Mouse (Mus musculus) midbrain, embryonic 10.5 days (tissue): ENCODE results near the gene Ldb1. TPM values are rescaled to one million over a fixed set of nuclear protein-coding genes. Genes with fewer than 3 reads are reported as not detected.

Experiments
- DNase-seq: peaks from one replicate; pipeline ENCODE4 v3.0.0-alpha.2; 2017; ENCODE audit warnings: low spot score
- H3K27ac ChIP-seq: fragments of 300-500 bp; sonication (generic); replicated peaks from 2 replicates; pipeline ENCODE4 v1.5.1; 2016; ENCODE audit warnings: mild to moderate bottlenecking
- H3K27me3 ChIP-seq: fragments of 300-500 bp; sonication (generic); 2 replicates; pipeline ENCODE4 v1.6.1; 2016; ENCODE audit warnings: low read depth, mild to moderate bottlenecking; ENCODE audit not compliant: poor library complexity, severe bottlenecking
- H3K36me3 ChIP-seq: fragments of 300-500 bp; sonication (generic); 2 replicates; pipeline ENCODE4 v1.6.1; 2016; ENCODE audit warnings: mild to moderate bottlenecking, moderate library complexity
- H3K4me1 ChIP-seq: fragments of 300-500 bp; sonication (generic); 2 replicates; pipeline ENCODE4 v1.6.1; 2016
- H3K4me3 ChIP-seq: fragments of 300-500 bp; sonication (generic); 2 replicates; pipeline ENCODE4 v1.5.1; 2016; ENCODE audit warnings: mild to moderate bottlenecking, moderate library complexity
- H3K9me3 ChIP-seq: fragments of 300-500 bp; sonication (generic); replicated peaks from 2 replicates; pipeline ENCODE4 v1.6.1; 2016; ENCODE audit warnings: mild to moderate bottlenecking
- WGBS: fragments of 180-500 bp; shearing (Covaris S2); methylation state at CpG from one replicate; pipeline ENCODE4 v1.1.7; 2016; 5-methylcytosine and 5-hydroxymethylcytosine counted together
- polyA plus RNA-seq: library from polyadenylated mRNA; unstranded; fragments of >200 nt; fragmentation: Nextera tagmentation; extraction: Ambion mirVana; gene quantifications from 2 replicates; pipeline ENCODE4 v1.2.1, GENCODE M21; 2016

Gene Ldb1
- polyA plus RNA-seq, 1 experiment from 2014 or later: 79.2 TPM

DNA sequence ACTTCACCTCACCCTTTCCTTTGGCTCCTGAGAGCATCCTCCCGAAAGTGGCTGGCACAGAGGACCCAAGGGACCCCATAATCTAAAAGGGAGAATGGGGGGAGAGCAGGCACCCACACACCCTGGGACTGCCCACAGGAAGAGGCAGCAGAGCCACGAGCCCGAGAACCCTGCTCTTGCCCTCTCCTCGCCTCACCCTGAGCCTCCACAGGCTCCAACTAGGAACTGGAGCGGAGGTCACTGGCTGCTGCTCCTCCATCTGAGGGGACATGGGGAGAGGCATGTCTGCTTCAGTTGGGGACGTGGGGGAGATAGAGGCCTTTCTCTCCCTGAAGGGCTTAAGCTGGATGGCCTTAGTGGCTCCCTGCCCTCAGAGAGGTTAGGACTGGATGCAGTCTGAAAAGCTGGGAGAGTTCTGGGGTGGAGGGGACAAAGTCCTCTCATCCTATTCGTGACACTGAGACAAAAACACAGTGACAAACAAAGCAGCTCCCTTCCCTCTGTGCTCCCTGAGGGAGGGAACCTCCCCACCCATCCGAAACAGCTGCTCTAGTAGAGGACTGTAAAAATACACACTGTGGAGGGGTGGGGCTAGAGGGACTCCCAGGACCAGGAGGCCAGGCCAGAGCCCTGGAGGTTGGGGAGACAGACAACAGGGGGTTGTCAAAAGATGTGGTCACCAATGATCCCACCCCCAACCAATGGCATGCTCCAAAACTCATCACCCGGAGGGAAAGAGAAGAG lies 13.2 kb downstream of the Ldb1 start:
- H3K36me3 ChIP-seq: peaks cover 74% of the 10 kb centered on the region
- H3K9me3 ChIP-seq: peaks cover 5% of the 10 kb centered on the region; the same call in 1 of the 2 replicates
- peaks cover 23% of the 10 kb centered on the region for H3K4me1 ChIP-seq
- no peak overlapping the region for H3K27ac ChIP-seq
- no peaks in the 10 kb centered on the region for H3K27me3 ChIP-seq
- no peak for DNase-seq
- no peak overlapping the region for H3K4me3 ChIP-seq
- 78% methylated on average over 9 of the region's 9 CpGs for WGBS

DNA sequence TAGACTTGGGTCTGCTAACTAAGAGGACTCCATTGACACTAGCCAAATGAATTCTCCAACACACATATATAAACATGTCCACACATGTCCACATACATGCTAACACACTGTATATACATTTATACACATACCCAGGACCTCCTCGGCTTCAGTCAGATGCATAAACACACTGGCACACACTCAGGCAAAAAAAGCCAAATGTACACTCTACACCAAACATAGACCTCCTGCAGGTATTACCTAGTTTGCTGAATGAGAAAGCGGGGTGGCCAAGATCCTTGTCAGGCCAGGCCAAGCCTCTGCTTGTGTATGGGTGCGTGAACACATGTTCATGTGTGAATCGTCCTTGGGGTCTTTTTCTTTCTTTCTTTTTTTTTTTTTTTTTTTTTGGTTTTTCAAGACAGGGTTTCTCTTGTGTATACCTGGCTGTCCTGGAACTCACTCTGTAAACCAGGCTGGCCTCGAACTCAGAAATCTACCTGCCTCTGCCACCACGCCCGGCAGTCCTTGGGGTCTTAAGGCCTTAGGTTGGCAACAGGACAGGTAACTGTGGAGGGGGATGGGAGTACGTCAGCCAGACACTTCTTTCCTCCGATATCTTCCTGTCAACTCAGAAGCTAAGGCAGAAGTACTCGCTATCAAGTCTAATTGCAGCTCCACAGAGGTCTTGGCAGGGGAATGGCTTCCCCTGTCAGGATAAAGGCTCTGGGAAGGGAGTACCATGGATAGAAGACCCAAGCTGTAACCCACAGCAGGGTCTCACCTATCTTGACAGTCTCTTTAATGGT lies 14.6 kb downstream of the Ldb1 start:
- Histone ChIP-seq H3K9me3 (peaks cover 5% of the 10 kb centered on the region; the same call in 1 of the 2 replicates), H3K27me3 (no peaks in the 10 kb centered on the region), H3K27ac (no peak overlapping the region), H3K36me3 (peaks cover 60% of the 10 kb centered on the region), H3K4me1 (peaks cover 12% of the 10 kb centered on the region), H3K4me3 (no peak overlapping the region)
- 96% methylated on average over 10 of the region's 10 CpGs for WGBS
- DNase-seq: no peak

DNA sequence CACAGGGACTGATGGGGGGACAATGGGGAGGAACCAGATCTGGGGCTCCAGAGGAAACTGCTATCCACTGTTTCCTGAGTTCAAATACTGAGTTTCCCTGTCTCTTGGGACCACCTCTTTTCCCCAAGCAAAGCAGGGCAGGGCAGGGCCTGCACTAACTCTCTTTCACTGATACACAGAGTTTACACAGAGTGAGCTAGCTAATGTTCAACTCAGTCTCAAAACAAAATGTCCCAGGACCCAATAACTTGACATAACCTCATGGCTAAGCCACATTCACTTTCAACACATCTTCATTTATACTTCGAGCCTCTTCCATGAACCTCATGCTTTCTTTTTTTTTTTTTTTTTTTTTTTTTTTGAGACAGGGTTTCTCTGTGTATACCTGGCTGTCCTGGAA lies 15.4 kb downstream of the Ldb1 start:
- no peaks in the 10 kb centered on the region for H3K27me3 ChIP-seq
- H3K9me3 ChIP-seq: peaks cover 5% of the 10 kb centered on the region; the same call in 1 of the 2 replicates
- H3K36me3 ChIP-seq: peaks cover 52% of the 10 kb centered on the region
- H3K27ac ChIP-seq: no peak overlapping the region
- DNase-seq: no peak
- 96% methylated on average over 1 of the region's 1 CpGs for WGBS
- H3K4me3 ChIP-seq: no peak overlapping the region
- H3K4me1 ChIP-seq: peaks cover 12% of the 10 kb centered on the region

DNA sequence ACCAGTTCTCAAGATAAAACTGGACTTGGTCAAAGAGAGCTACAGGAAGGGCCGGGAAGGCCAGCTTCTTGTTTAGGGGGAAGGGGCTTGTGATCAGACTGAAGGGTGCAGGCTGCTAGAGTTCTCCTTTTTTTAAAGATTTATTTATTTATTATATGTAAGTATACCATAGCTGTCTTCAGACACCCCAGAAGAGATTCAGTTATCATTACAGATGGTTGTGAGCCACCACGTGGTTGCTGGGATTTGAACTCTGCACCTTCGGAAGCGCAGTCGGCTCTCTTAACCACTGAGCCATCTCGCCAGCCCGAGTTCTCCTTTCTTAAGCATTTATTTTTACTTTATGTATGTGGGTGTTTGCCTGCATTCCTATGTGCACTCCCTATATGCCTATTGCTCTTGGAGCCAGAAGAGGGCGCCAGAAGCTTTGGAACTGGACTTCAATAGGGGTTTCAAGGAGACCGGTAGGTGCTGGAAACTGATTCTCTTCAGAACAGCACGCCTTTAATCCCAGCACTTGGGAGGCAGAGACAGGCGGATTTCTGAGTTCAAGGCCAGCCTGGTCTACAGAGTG lies 16.2 kb downstream of the Ldb1 start:
- Histone ChIP-seq H3K27me3 (no peaks in the 10 kb centered on the region), H3K27ac (no peak overlapping the region), H3K9me3 (peaks cover 5% of the 10 kb centered on the region; the same call in 1 of the 2 replicates), H3K4me1 (peaks cover 12% of the 10 kb centered on the region), H3K4me3 (no peak overlapping the region), H3K36me3 (peaks cover 44% of the 10 kb centered on the region)
- 72% methylated on average over 11 of the region's 11 CpGs for WGBS
- no peak for DNase-seq

DNA sequence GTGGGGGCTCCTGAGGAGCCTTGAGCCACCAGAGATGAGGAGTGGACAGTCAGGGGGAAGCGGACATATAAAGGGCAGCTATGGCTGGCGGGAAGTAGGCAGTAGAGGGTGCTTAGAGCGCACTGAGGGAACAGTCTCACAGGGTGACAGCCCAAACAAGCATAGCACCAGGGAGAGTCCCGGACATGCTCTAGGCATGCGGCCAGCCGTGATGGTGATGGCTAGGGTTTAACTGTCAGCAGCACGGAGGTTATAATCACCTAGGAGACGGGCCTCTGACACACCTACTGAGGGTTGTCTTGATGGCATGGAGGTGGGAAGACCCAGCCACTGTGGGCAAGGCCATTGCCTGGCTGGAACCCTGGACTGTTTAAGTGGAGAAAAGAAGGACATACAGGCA lies 18.4 kb downstream of the Ldb1 start:
- H3K36me3 ChIP-seq: peaks cover 21% of the 10 kb centered on the region
- peaks cover 5% of the 10 kb centered on the region; the same call in 1 of the 2 replicates for H3K9me3 ChIP-seq
- no peak overlapping the region for H3K27ac ChIP-seq
- no peaks in the 10 kb centered on the region for H3K27me3 ChIP-seq
- 75% methylated on average over 8 of the region's 8 CpGs for WGBS
- peaks cover 10% of the 10 kb centered on the region for H3K4me1 ChIP-seq
- DNase-seq: no peak
- H3K4me3 ChIP-seq: no peak overlapping the region

DNA sequence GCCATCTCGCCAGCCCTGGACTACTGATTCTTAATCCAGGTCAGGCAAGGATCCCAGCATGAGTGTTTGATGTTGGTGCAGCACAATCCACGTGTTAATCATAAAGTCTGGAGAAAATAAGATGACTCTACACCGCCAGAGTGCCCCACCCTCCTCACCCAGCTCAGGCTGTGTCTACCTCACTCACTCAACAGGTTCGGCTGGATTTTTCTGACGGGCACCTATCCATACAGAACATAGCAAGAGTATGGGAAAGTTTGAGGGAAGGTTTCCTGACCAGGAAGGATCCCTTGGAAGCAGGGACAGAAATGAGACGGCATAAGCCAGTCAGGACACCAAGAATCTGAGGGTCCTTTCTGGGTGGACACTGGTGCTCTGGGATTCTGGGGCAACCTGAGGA lies 20.1 kb downstream of the Ldb1 start:
- Histone ChIP-seq H3K4me3 (no peak overlapping the region), H3K9me3 (peaks cover 5% of the 10 kb centered on the region; the same call in 1 of the 2 replicates), H3K4me1 (peaks cover 10% of the 10 kb centered on the region), H3K27ac (no peak overlapping the region), H3K27me3 (no peaks in the 10 kb centered on the region), H3K36me3 (peaks cover 6% of the 10 kb centered on the region)
- DNase-seq: no peak
- WGBS: 85% methylated on average over 6 of the region's 6 CpGs

DNA sequence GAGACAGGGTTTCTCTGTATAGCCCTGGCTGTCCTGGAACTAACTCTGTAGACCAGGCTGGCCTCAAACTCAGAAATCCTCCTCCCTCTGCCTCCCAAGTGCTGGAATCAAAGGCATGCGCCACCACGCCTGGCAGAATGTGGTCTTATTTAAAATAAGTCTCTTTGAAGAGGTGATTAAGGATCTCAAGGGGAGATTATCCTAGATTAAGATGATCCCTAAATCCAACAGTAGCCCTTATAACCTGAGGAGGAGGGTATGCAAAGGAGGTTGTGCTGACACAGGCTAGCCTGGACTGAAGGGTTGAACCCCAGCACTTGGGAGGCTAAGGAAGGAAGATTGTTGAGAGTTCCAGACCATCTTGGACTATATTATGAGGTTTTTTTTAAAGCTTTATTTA lies 29.0 kb downstream of the Ldb1 start:
- Histone ChIP-seq H3K4me1 (0 out of 2 replicates have a peak, but pooled peaks cover 3% of the 10 kb centered on the region), H3K9me3 (0 out of 2 replicates have a peak, but pooled peaks cover 2% of the 10 kb centered on the region), H3K27me3 (no peaks in the 10 kb centered on the region), H3K27ac (no peak overlapping the region), H3K4me3 (no peak overlapping the region), H3K36me3 (no peaks in the 10 kb centered on the region)
- DNase-seq: no peak
- 61% methylated on average over 2 of the region's 2 CpGs for WGBS

DNA sequence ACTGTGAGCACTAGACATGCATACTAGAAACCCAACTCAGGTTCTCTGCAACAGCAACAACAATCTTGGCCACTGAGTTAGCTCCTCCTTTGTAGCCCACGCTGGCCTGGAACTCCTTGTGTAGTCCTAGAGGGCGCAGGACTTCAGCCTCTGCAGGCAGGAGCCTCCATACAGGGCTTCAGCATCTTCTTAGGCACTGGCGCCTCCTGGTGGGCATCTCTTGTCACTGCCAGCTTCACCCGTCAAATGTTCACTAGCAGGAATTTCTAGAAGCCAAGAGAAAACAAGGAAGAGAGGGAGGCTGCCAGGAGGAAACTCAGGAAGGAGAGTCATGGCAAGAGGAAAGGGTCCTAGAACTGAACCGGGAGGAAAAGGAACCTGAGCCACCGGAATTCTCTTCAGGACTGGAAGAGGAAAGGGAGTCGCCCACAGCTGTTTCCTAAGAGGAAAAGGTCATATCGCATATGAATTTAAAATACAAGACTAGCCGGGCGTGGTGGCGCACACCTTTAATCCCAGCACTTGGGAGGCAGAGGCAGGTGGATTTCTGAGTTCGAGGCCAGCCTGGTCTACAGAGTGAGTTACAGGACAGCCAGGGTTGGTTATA lies 30.3 kb downstream of the Ldb1 start:
- 0 out of 2 replicates have a peak, but pooled peaks cover 2% of the 10 kb centered on the region for H3K9me3 ChIP-seq
- no peaks in the 10 kb centered on the region for H3K36me3 ChIP-seq
- 42% methylated on average over 12 of the region's 12 CpGs for WGBS
- no peak overlapping the region for H3K4me3 ChIP-seq
- 0 out of 2 replicates have a peak, but pooled peaks cover 3% of the 10 kb centered on the region for H3K4me1 ChIP-seq
- no peak overlapping the region for H3K27ac ChIP-seq
- peak; percentile 88 for DNase-seq
- H3K27me3 ChIP-seq: no peaks in the 10 kb centered on the region

DNA sequence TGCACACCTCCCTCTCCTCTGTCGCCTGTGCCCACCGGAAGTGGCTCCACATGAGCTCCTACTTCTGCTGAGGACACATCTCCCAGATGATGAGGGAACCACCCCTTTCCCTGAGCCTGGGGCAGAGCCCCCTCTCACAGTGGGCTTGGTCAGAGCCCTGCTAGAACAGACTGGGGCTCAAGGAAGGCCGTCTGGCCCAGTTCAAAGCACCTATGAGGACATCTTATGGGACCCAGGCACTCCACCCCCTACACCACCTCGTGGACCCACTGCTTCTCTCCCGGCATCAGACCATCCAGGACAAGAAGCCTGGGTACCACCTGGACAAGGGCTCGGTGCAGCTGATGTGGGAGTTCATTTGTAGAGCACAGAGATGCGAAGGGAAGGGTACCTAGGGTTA lies 39.3 kb downstream of the Ldb1 start:
- DNase-seq: no peak
- no peak overlapping the region for H3K27ac ChIP-seq
- H3K4me3 ChIP-seq: no peak overlapping the region
- peaks cover 26% of the 10 kb centered on the region for H3K4me1 ChIP-seq
- H3K36me3 ChIP-seq: no peaks in the 10 kb centered on the region; the same call in 1 of the 2 replicates
- peaks cover 32% of the 10 kb centered on the region for H3K27me3 ChIP-seq
- 86% methylated on average over 7 of the region's 7 CpGs for WGBS
- H3K9me3 ChIP-seq: no peaks in the 10 kb centered on the region

DNA sequence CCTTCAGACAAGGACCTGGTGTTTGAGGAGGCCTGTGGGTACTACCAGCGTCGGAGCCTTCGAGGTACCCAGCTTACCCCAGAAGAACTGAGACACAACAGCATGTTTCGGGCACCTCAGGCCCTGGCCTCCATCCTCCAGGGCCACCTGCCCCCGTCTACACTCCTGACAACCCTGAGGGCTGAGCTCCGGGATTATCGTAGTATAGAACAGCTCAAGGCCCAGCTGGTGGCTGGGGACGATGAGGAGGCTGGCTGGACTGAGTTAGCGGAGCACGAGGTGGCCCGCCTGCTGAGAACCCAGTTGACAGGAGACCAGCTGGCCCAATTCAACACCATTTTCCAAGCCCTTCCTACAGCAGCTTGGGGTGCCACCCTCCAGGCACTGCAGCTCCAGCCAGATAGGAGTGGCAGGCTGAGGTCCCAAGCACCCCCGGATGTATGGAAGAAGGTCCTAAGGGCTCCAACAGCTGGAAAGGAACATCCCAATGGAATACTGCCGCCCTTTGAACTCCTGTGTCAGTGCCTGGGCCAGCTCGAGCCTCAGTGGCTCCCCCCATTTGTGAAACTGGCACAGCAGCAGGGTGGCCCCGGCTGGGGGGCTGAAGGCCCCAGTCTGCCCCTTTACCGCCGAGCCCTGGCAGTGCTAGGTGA lies 40.1 kb downstream of the Ldb1 start:
- H3K4me3 ChIP-seq: peak overlapping the region; percentile 78; the same call in 1 of the 2 replicates
- DNase-seq: no peak

DNA sequence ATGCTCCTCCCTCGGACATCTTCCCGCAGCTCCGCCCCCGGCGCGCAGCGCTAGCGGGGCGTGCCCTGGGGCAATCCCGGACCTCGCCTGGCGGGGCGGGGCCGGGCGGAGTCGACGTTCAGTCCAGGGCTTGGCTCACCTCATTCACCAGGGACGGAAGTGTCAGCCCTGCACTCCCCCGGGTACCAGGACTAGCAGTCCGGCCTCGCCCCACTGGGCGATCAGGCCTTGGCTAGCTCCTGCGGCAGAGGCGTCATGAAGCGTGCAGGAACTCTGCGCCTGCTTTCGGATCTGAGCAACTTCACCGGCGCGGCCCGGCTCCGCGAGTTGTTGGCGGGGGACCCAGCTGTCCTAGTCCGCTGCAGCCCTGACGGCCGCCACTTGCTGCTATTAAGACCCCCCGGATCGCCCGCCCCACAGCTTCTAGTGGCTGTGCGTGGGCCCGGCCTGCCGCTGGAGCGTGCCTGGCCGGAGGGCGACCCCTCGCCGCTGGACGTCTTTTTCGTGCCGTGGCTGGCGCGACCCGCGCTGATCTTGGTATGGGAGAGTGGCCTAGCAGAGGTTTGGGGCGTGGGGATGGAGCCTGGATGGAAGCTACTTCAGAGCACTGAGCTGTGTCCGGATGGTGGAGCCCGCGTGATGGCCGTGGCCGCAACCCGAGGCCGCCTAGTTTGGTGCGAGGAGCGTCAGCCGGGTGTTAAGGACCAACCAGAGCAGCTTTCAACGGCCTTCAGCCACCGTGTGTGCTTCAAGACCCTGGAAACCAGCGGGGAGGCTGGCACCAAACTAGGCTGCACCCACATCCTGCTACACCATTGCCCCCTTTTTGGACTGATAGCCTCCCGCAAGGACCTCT lies 41.4 kb downstream of the Ldb1 start, which contains the start of gene Hps6:
TSS of gene Hps6 (plus strand) at position 138 of the 856 bp plus-strand sequence.
- H3K4me3 ChIP-seq: peak within 1 kb of the TSS; percentile 78
- H3K27ac ChIP-seq: peak within 1 kb of the TSS; percentile 79
- no peaks in the 10 kb centered on the region for H3K9me3 ChIP-seq
- peaks cover 32% of the 10 kb centered on the region for H3K27me3 ChIP-seq
- WGBS: 1% methylated on average over 70 of the region's 70 CpGs
- H3K36me3 ChIP-seq: no peaks in the 10 kb centered on the region; the same call in 1 of the 2 replicates
- H3K4me1 ChIP-seq: peaks cover 30% of the 10 kb centered on the region
- peak; percentile 72 for DNase-seq

More for the DNA sequence above, 40.1 kb downstream of the Ldb1 start:
- Histone ChIP-seq H3K27ac (no peak overlapping the region), H3K4me1 (peaks cover 26% of the 10 kb centered on the region), H3K9me3 (no peaks in the 10 kb centered on the region), H3K36me3 (no peaks in the 10 kb centered on the region; the same call in 1 of the 2 replicates), H3K27me3 (peaks cover 32% of the 10 kb centered on the region)
- WGBS: 68% methylated on average over 17 of the region's 17 CpGs
